Mouse (Mus musculus) C2C12 (cell line): Measurements from ENCODE around the gene Klf6. TPM values are rescaled to one million over a fixed set of nuclear protein-coding genes. Genes with fewer than 3 reads are reported as not detected.

Experiments
- microRNA-seq: library from miRNA; unstranded; fragments of <30 nt; microRNA quantifications from one replicate; pipeline ENCODE4, GENCODE M21; 2019; ENCODE audit warnings: borderline microRNAs expressed
- polyA plus RNA-seq: library from polyadenylated mRNA; unstranded; fragments of >200 nt; fragmentation: generic; extraction: Trizol; gene quantifications from one replicate; pipeline ENCODE4 v1.2.1, GENCODE M21; 2012; ENCODE audit warnings: missing spikeins

Gene Klf6
- polyA plus RNA-seq, 1 experiment, result 21.8 TPM

Small RNAs within 50 kb of the gene (microRNA-seq; reads per million reads assigned to microRNA genes)
- not detected for gene Gm26043
